Mouse (Mus musculus) stomach, embryonic 16.5 days (tissue): Measurements from ENCODE around the gene 4930469K13Rik. TPM values are rescaled to one million over a fixed set of nuclear protein-coding genes. Genes with fewer than 3 reads are reported as not detected.

ENCODE experiments used
- ATAC-seq: fragments of 200-750 bp; cut with Nextera tagmentation; 2 replicates; pipeline ENCODE4 v1.8.0; 2017; ENCODE audit warnings: moderate number of reproducible peaks, moderate TSS enrichment; ENCODE audit not compliant: insufficient read depth, low FRiP score
- H3K27ac ChIP-seq: fragments of 300-500 bp; sonication (generic); 2 replicates; pipeline ENCODE4 v1.5.1; 2014; ENCODE audit warnings: low read length
- H3K27me3 ChIP-seq: fragments of 300-500 bp; sonication (generic); 2 replicates; pipeline ENCODE4 v1.6.1; 2014; ENCODE audit warnings: low read length, control low read depth, mixed read lengths; ENCODE audit not compliant: control insufficient read depth, insufficient read depth
- H3K36me3 ChIP-seq: fragments of 300-500 bp; sonication (generic); 2 replicates; pipeline ENCODE4 v1.6.1; 2014; ENCODE audit warnings: low read length; ENCODE audit not compliant: control insufficient read depth, insufficient read depth
- H3K4me1 ChIP-seq: fragments of 300-500 bp; sonication (generic); 2 replicates; pipeline ENCODE4 v1.6.1; 2014; ENCODE audit warnings: low read length, control low read depth, mixed read lengths; ENCODE audit not compliant: control insufficient read depth, insufficient read depth
- H3K4me2 ChIP-seq: fragments of 300-500 bp; sonication (generic); 2 replicates; pipeline ENCODE4 v1.6.1; 2014; ENCODE audit warnings: low read depth, low read length, mixed read lengths
- H3K4me3 ChIP-seq: fragments of 300-500 bp; sonication (generic); replicated peaks from 2 replicates; pipeline ENCODE4 v1.5.1; 2014; ENCODE audit warnings: mild to moderate bottlenecking, low read length
- H3K9ac ChIP-seq: fragments of 300-500 bp; sonication (generic); 2 replicates; pipeline ENCODE4 v1.6.1; 2014; ENCODE audit warnings: low read length
- H3K9me3 ChIP-seq: fragments of 300-500 bp; sonication (generic); replicated peaks from 2 replicates; pipeline ENCODE4 v1.6.1; 2016; ENCODE audit warnings: low read length, control low read depth; ENCODE audit not compliant: control insufficient read depth
- WGBS: fragments of 180-500 bp; shearing (Covaris S2); extraction: QIAGEN DNeasy Blood & Tissue Kit; methylation state at CpG from one replicate; pipeline ENCODE4 v1.1.7; 2014; 5-methylcytosine and 5-hydroxymethylcytosine counted together
- polyA plus RNA-seq: library from polyadenylated mRNA; unstranded; fragments of >200 nt; fragmentation: Nextera tagmentation; extraction: Ambion mirVana; gene quantifications from 2 replicates; pipeline ENCODE4 v1.2.1, GENCODE M21; 2015

4930469K13Rik gene
- polyA plus RNA-seq, 1 experiment from 2014 or later, result not detected

- Histone ChIP-seq H3K4me1 (no peaks in the 10 kb centered on the region), H3K4me2 (no peak overlapping the region), H3K36me3 (no peaks in the 10 kb centered on the region), H3K9me3 (no peaks in the 10 kb centered on the region), H3K9ac (no peak overlapping the region), H3K4me3 (no peak overlapping the region), H3K27ac (no peak overlapping the region), H3K27me3 (no peaks in the 10 kb centered on the region)
- 80% methylated on average over 3 of the region's 3 CpGs for WGBS
- no peak for ATAC-seq
Observed at GRCm38 (mm10) chr11:34117581-34117980, 19.2 kb upstream of the 4930469K13Rik start.

DNA sequence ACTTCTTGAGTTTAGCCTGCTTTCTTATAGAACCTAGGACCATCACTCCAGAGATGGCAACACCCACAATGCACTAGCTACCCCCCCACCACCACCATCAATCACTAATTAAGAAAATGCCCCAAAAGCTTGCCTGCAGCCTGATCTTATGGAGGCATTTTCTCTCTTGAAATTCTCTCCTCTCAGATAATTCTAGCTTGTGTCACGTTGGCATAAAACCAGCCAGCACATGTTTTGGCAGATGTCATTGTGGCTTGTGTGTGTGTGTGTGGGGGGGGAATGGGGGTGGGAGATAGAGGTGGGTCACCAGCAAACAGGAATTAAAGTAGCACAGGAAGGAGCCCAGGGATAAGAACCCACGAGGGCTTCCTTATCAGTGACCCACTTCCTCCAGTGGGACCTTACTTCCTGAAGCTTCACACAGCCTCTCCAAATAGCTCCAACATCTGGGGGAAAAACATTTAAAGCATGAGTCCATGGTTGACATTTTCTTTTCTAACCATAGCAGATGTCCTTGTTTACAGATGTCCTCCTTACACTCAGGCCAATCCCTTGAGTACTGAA lies 18.3 kb upstream of the 4930469K13Rik start:
- no peak for ATAC-seq
- 49% methylated on average over 2 of the region's 2 CpGs for WGBS
- Histone ChIP-seq H3K4me2 (no peak overlapping the region), H3K36me3 (no peaks in the 10 kb centered on the region), H3K4me3 (no peak overlapping the region), H3K9ac (no peak overlapping the region), H3K27me3 (no peaks in the 10 kb centered on the region), H3K9me3 (no peaks in the 10 kb centered on the region), H3K4me1 (no peaks in the 10 kb centered on the region), H3K27ac (no peak overlapping the region)

- H3K27me3 ChIP-seq, result no peaks in the 10 kb centered on the region
- H3K9me3 ChIP-seq, result no peaks in the 10 kb centered on the region
- 63% methylated on average over 2 of the region's 2 CpGs for WGBS
- no peak overlapping the region for H3K9ac ChIP-seq
- H3K27ac ChIP-seq, result no peak overlapping the region
- no peak for ATAC-seq
- H3K4me1 ChIP-seq, result no peaks in the 10 kb centered on the region
- H3K4me2 ChIP-seq, result no peak overlapping the region
- H3K4me3 ChIP-seq, result no peak overlapping the region
- no peaks in the 10 kb centered on the region for H3K36me3 ChIP-seq
Observed at GRCm38 (mm10) chr11:34113760-34114159, 15.4 kb upstream of the 4930469K13Rik start.

DNA sequence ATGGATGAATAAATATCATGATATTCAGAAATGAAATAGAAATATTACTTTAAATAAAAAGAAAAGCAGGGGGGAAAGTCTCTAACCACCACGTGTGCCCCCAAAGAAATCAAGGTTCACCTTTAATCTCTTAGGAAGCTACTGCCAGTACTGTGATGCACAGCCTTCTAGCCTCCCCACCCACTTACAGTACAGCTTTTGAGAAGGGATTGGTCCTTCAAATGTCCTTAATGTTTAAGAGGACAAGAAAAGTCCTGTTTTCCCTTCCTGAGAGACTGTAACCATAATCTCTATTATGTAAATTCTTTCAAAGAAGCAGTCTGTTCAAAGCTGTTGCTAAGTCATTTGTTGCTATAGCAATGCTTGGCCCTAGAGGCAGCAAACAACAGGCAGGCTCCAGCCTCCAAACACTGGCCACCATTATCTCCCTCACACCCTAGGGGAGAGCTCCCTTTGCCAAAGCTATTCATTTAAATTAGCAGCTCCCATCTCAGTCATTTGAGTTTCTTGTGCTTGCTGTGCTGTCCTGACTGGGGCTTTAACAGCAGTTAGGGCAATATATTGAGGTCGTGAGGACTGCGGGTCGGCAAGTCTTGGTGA lies 14.5 kb upstream of the 4930469K13Rik start:
- H3K27ac ChIP-seq, result no peak overlapping the region
- H3K4me3 ChIP-seq, result no peak overlapping the region
- H3K9ac ChIP-seq, result no peak overlapping the region
- no peaks in the 10 kb centered on the region for H3K36me3 ChIP-seq
- H3K9me3 ChIP-seq, result no peaks in the 10 kb centered on the region
- 52% methylated on average over 4 of the region's 4 CpGs for WGBS
- no peaks in the 10 kb centered on the region for H3K27me3 ChIP-seq
- ATAC-seq, result peak; percentile 37; the same call in 1 of the 2 replicates
- no peaks in the 10 kb centered on the region for H3K4me1 ChIP-seq
- no peak overlapping the region for H3K4me2 ChIP-seq

GRCm38 (mm10) chr11:34111940-34112339 lies 13.6 kb upstream of the 4930469K13Rik start:
- Histone ChIP-seq H3K4me1 (no peaks in the 10 kb centered on the region), H3K9me3 (no peaks in the 10 kb centered on the region), H3K4me2 (no peak overlapping the region), H3K9ac (no peak overlapping the region), H3K27ac (no peak overlapping the region), H3K36me3 (no peaks in the 10 kb centered on the region), H3K4me3 (no peak overlapping the region), H3K27me3 (no peaks in the 10 kb centered on the region)
- no peak for ATAC-seq
- WGBS, result 69% methylated on average over 7 of the region's 7 CpGs

DNA sequence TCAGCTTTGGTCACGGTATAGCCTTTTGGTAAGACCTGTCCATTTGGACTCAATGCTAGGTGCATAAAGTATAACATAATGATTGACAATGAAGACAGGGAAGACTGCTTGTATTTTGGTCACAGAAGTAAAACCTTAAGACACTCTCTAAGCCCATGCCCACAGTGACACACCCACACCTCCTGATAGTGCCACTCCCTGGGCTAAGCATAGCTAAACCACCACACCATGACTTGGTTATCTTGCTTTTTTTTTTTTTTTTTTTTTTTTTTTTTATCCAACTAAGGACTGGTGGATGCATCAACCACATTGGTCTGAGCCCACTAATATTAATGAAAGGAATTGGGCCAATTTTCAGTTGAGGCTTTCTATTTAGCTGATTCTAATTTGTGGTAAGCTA lies 10.9 kb upstream of the 4930469K13Rik start:
- no peak for ATAC-seq
- Histone ChIP-seq H3K9me3 (no peaks in the 10 kb centered on the region), H3K27ac (no peak overlapping the region), H3K27me3 (no peaks in the 10 kb centered on the region), H3K4me2 (no peak overlapping the region), H3K4me3 (no peak overlapping the region), H3K9ac (no peak overlapping the region), H3K36me3 (no peaks in the 10 kb centered on the region), H3K4me1 (no peaks in the 10 kb centered on the region)
- WGBS, result 90% methylated on average over 1 of the region's 1 CpGs

DNA sequence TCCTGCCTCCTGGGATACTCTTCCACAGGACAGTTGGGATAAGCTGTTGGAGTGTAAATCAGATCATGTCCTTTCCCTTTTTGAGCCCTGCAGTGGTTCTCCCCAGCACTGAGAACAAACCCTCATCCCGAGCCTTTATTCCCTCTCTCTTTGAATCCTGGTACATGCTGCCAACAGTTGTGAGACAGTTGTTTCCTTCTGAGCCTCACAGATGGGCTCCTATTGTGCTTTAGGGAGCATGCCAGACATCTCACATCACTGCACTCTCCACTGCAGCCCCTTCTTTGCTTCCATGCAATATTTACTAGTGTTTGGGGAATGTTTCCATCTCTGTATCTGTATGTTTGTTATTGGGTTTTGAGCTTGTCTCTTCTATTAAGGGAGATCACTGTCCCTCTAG lies 6.6 kb upstream of the 4930469K13Rik start:
- ATAC-seq, result no peak
- Histone ChIP-seq H3K4me3 (no peak overlapping the region), H3K36me3 (no peaks in the 10 kb centered on the region), H3K9me3 (no peaks in the 10 kb centered on the region), H3K27ac (no peak overlapping the region), H3K4me2 (no peak overlapping the region), H3K9ac (no peak overlapping the region), H3K4me1 (no peaks in the 10 kb centered on the region), H3K27me3 (no peaks in the 10 kb centered on the region)
- WGBS, result 55% methylated on average over 1 of the region's 1 CpGs

DNA sequence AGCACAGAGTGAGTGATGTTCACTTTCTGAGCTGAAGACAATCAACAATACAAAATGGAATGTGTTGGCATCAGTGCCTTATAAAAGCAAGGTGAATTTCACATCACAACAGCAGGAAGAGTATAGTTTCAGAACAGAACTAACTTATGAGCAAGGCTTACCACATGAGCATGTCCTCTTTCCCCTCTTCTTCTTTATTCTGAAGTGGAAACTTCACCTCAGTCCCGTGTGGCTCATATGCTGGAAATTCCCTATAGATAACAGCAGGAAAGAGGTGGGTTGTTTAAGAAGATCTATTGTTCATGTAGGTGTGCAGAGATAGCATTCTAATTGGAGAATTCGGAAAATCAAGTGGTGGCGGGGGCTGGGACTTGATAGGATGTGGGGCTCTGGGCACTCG lies 3.5 kb upstream of the 4930469K13Rik start:
- Histone ChIP-seq H3K4me3 (no peak overlapping the region), H3K9me3 (no peaks in the 10 kb centered on the region), H3K36me3 (no peaks in the 10 kb centered on the region), H3K4me1 (no peaks in the 10 kb centered on the region), H3K27me3 (no peaks in the 10 kb centered on the region), H3K4me2 (no peak overlapping the region), H3K9ac (no peak overlapping the region), H3K27ac (no peak overlapping the region)
- 78% methylated on average over 4 of the region's 4 CpGs for WGBS
- no peak for ATAC-seq

- no peak overlapping the region for H3K4me2 ChIP-seq
- ATAC-seq, result no peak
- 48% methylated on average over 3 of the region's 3 CpGs for WGBS
- H3K36me3 ChIP-seq, result no peaks in the 10 kb centered on the region
- no peaks in the 10 kb centered on the region for H3K4me1 ChIP-seq
- no peaks in the 10 kb centered on the region for H3K27me3 ChIP-seq
- H3K9ac ChIP-seq, result no peak overlapping the region
- no peak overlapping the region for H3K4me3 ChIP-seq
- no peaks in the 10 kb centered on the region for H3K9me3 ChIP-seq
- no peak overlapping the region for H3K27ac ChIP-seq
Observed at GRCm38 (mm10) chr11:34087064-34087463, 11.3 kb downstream of the 4930469K13Rik start.
